ENCODE assay signal across 33 mouse cellular contexts in genomic region chr5:130699476-130699875, GRCm38 (mm10).
"Had no signal": no experiment of that assay in that cellular context is flagged by ENCODE, and none has a peak within 500 bp of the region (broad histone marks: within the 10 kb centered on the region; RNA-seq: fewer than 3 reads in every experiment).

No protein-coding gene starts in this region.

- H3K36me3 ChIP-seq: limb, embryonic 10.5 days; limb, embryonic 12.5 days; limb, embryonic 13.5 days; limb, embryonic 15.5 days; liver, embryonic 12.5 days; liver, embryonic 13.5 days; liver, embryonic 15.5 days; lung, embryonic 15.5 days; midbrain, embryonic 10.5 days; midbrain, embryonic 12.5 days; midbrain, embryonic 13.5 days; midbrain, embryonic 15.5 days; neural tube, embryonic 12.5 days; neural tube, embryonic 13.5 days had no signal

- H3K27me3 ChIP-seq: limb, embryonic 12.5 days; limb, embryonic 13.5 days; limb, embryonic 15.5 days; liver, embryonic 12.5 days; liver, embryonic 13.5 days; liver, embryonic 15.5 days; lung, embryonic 15.5 days; megakaryocyte, embryonic 14.5 days; midbrain, embryonic 12.5 days; midbrain, embryonic 13.5 days; midbrain, embryonic 15.5 days; neural tube, embryonic 12.5 days; neural tube, embryonic 13.5 days had no signal

- H3K4me1 ChIP-seq: limb, embryonic 10.5 days; limb, embryonic 12.5 days; limb, embryonic 13.5 days; limb, embryonic 15.5 days; liver, embryonic 12.5 days; liver, embryonic 13.5 days; liver, embryonic 15.5 days; lung, embryonic 15.5 days; megakaryocyte, embryonic 14.5 days; midbrain, embryonic 10.5 days; midbrain, embryonic 12.5 days; midbrain, embryonic 13.5 days; midbrain, embryonic 15.5 days; neural tube, embryonic 12.5 days had no signal

- DNase-seq: left cerebral cortex, postnatal 4 days; liver; liver, embryonic 13.5 days; liver, postnatal 0 days; lung, adult 18-20 months; lung, adult 2 months; lung, embryonic 14.5 days; lung, postnatal 10 days; lung, postnatal 14 days; lung, postnatal 36 days; lung, postnatal 4 days; midbrain, embryonic 14.5 days had no signal

- ATAC-seq: liver, embryonic 12.5 days; liver, postnatal 0 days; lung, postnatal 0 days; midbrain, embryonic 13.5 days; midbrain, embryonic 15.5 days; midbrain, embryonic 16.5 days had no signal

- H3K4me3 ChIP-seq: limb, embryonic 10.5 days; limb, embryonic 12.5 days; limb, embryonic 13.5 days; limb, embryonic 15.5 days; liver, embryonic 12.5 days; liver, embryonic 13.5 days; liver, embryonic 15.5 days; lung, embryonic 15.5 days; megakaryocyte, embryonic 14.5 days; midbrain, embryonic 10.5 days; midbrain, embryonic 12.5 days; midbrain, embryonic 13.5 days; midbrain, embryonic 15.5 days; myocyte; neural tube, embryonic 12.5 days; neural tube, embryonic 13.5 days had no signal

- H3K9ac ChIP-seq: limb, embryonic 12.5 days; limb, embryonic 13.5 days; limb, embryonic 15.5 days; liver, embryonic 12.5 days; liver, embryonic 13.5 days; liver, embryonic 14.5 days; liver, embryonic 15.5 days; liver, postnatal 0 days; lung, embryonic 14.5 days; lung, embryonic 15.5 days; midbrain, embryonic 12.5 days; midbrain, embryonic 13.5 days; midbrain, embryonic 15.5 days; neural tube, embryonic 12.5 days; neural tube, embryonic 13.5 days had no signal

- H3K27ac ChIP-seq: limb, embryonic 10.5 days; limb, embryonic 12.5 days; limb, embryonic 13.5 days; limb, embryonic 15.5 days; liver, embryonic 12.5 days; liver, embryonic 13.5 days; liver, embryonic 14.5 days; liver, embryonic 15.5 days; lung, embryonic 15.5 days; macrophage; midbrain, embryonic 10.5 days; midbrain, embryonic 12.5 days; midbrain, embryonic 13.5 days; midbrain, embryonic 15.5 days; neural tube, embryonic 12.5 days; neural tube, embryonic 13.5 days had no signal

- H3K4me2 ChIP-seq: limb, embryonic 12.5 days; limb, embryonic 13.5 days; limb, embryonic 15.5 days; liver, embryonic 11.5 days; liver, embryonic 12.5 days; liver, embryonic 13.5 days; liver, embryonic 15.5 days; lung, embryonic 14.5 days; lung, embryonic 15.5 days; midbrain, embryonic 11.5 days; midbrain, embryonic 12.5 days; midbrain, embryonic 13.5 days; midbrain, embryonic 15.5 days; neural tube, embryonic 12.5 days; neural tube, embryonic 13.5 days had no signal

- H3K9me3 ChIP-seq: limb, embryonic 10.5 days; limb, embryonic 12.5 days; limb, embryonic 13.5 days; limb, embryonic 15.5 days; liver, embryonic 12.5 days; liver, embryonic 13.5 days; liver, embryonic 15.5 days; lung, embryonic 15.5 days; midbrain, embryonic 12.5 days; midbrain, embryonic 13.5 days; midbrain, embryonic 15.5 days; neural tube, embryonic 12.5 days; neural tube, embryonic 13.5 days had no signal
